Mouse (Mus musculus) left cerebral cortex, postnatal 10 days (tissue): Measurements from ENCODE around the gene Mrgpre. TPM values are rescaled to one million over a fixed set of nuclear protein-coding genes. Genes with fewer than 3 reads are reported as not detected.

ENCODE experiments used
- DNase-seq, 2 experiments: peaks; one replicate each; pipeline ENCODE4 v3.0.0; 2021 to 2022; ENCODE audit warnings: low spot score in 2 of 2, mixed read lengths in 1 of 2; ENCODE audit errors: extremely low spot score in 1 of 2
- intact Hi-C: fragments of 180-260 bp; cut with DNase I; formaldehyde crosslinking; loops from one replicate; pipeline ENCODE4 v1.15.1; 2025
- microRNA-seq: library from miRNA; unstranded; fragments of <30 nt; microRNA quantifications from one replicate; pipeline ENCODE4 v1.2.0, GENCODE M21; 2022
- total RNA-seq, 2 experiments: library from RNA; stranded (reverse); gene quantifications; 2 replicates each; pipeline ENCODE4 v1.2.3; 2021

Gene Mrgpre
- total RNA-seq, 2 experiments from 2014 or later = 11.8 to 12.3 TPM

GRCm38 (mm10) chr7:143751380-143751779 lies 32.9 kb downstream of the Mrgpre start:
- intact Hi-C loops = no loop called here
- DNase-seq = no peak

DNA sequence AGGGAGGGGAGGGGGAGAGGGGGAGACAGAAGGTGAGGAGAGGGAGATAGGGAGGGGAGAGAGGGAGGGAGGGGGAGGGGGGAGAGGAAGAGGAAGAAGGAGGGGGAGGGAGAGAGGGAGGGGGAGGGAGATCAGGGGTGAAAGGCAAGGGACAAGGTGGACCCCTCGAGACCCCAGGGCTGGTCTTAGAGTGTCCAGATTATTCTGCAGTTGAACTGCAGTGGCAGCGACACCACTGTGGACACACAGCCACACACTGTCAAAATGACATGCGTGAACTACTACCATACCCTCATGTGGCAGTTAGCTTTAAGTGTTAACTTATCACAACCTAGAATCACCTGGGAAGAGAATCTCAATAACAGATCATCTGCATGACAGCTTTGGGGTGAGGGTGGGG lies 35.3 kb downstream of the Mrgpre start:
- intact Hi-C loops = loop anchor here (2.0 to 5.0 kb wide), 2 partner anchors 42 to 147 kb away; partner anchors contain the start of gene Cars
- DNase-seq = no peak

GRCm38 (mm10) chr7:143748041-143748868 lies 36.0 kb downstream of the Mrgpre start:
- intact Hi-C loops = loop anchor here (2.0 to 5.0 kb wide), 2 partner anchors 41 to 146 kb away; partner anchors contain the start of gene Cars
- DNase-seq = peak; percentile 80 to 89

DNA sequence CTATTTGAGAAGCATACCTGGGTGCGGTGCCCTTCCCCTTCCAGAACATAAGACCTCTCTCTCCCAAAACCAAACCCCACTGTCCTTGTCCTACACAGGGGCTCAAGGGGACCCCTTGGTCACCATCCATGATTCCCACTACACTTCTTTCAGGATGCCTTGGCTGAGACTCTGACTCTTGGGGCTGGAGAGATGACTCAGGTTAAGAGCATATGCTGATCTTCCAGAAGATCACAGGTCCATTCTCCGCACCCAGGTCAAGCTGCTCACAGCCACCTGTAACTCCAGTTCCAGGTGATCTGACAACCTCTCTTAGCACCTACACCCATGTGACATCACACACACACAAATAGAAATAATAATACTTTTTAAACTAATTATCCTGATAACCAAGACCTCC lies 43.6 kb downstream of the Mrgpre start:
- intact Hi-C loops = no loop called here
- no peak for DNase-seq

DNA sequence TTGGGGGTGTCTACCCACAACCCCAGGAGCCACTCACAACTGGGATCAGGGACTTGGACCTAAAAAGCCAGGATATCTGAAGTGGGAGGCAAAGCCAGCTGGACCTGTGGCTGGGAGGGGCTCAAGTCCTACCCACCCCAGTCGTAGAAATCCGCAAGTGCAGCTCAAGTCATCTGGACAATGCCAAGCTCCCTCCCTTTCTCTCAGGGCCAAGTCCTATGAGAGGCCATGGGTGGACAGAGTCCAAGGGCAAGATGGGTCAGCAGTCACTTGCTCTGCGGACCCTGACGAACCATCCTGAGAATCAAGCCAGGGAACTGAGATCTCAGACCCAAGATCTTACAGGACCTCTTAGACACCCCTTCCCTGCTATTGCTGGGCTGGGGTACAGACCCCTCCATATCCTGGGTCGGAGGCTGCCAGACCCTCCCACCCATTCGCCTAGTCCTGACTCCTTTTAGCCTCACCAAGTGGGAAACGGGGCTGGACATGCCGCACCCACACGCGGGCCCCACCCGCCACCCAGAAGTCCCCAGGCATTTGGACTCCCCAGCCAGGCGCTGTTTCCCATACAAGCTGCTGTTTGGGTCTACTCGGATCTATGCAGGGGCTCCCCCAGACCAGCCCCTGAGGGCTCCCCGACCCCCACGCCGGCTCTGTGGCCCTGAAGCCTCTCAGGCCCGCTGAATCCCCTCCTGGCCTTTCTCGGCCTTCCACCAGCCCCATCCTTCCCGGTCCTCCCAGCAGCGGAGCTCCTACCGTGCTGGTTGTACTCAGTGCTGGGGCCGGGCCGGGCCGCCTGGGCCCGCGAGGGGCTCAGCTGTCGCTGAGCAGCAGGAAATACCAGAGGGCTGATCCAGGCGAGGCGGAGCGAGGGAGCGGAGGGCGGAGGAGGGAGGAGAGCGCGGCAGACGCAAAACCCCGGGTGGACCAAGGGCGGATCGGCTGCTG lies 44.5 kb downstream of the Mrgpre start:
- intact Hi-C loops = no loop called here
- DNase-seq = peak; percentile 72 to 92

GRCm38 (mm10) chr7:143738601-143739006 lies 45.7 kb downstream of the Mrgpre start:
- no peak for DNase-seq
- intact Hi-C loops = no loop called here

DNA sequence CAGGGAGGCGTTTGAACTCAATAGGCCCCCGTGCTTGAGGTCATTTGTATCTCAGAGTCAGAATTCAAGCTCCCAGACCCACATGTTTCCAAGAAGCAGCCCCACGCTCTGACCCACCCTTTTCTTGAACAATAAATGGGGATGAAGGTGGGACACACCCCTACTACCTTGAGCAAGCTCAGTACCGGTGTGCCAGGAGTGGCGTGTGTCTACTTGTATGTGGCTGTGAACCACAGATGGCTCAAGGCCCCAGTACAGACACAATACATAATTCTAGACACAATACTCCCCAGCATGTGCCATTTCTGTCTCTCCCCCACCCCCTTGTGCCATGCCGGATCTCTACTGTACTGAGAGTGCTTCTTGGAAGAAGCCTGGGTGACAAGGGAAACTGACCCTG lies 46.1 kb downstream of the Mrgpre start:
- DNase-seq = no peak
- intact Hi-C loops = no loop called here

GRCm38 (mm10) chr7:143733746-143734145 lies 50.6 kb downstream of the Mrgpre start:
- no peak for DNase-seq

DNA sequence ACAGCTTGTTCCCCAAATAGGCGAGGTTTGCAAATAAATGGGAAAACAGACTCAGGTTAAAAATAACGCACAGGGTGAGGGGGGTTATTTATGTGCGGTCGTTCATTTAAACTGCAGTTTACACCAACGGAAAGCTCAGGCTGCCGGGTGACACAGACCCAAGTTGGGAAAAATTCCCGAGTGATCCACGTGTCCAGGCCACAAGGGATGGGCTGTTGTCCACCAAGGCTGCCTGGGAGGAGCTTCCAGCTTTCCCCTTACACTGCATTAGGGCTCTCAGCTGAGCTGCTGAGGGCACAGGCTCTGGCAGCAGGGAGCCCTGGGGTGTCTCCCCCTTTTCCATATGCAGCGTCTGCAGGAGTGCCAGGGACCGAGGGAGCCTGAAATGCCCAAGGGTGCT lies 54.4 kb downstream of the Mrgpre start:
- intact Hi-C loops = no loop called here

More at GRCm38 (mm10) chr7:143733746-143734145, 50.6 kb downstream of the Mrgpre start:
- intact Hi-C loops = no loop called here

More for the DNA sequence above, 54.4 kb downstream of the Mrgpre start:
- no peak for DNase-seq

Small RNA genes within 50 kb of the gene (microRNA-seq; reads per million reads assigned to microRNA genes)
- not detected for gene Gm22064

Other genes with a start within 250 kb of the Mrgpre start
- 100 to 1,000 TPM; 142 to 147 TPM for gene Nap1l4, start 235.4 kb downstream of the Mrgpre start, total RNA-seq
- gene Cars, start 184.4 kb downstream of the Mrgpre start, total RNA-seq = 10 to 100 TPM; 70.0 to 71.0 TPM
- gene Tnfrsf26, start 155.8 kb downstream of the Mrgpre start, total RNA-seq = under 1 TPM in 1 of 2 experiments, not detected in 1; 0.18 TPM
- gene Tnfrsf22, start 134.8 kb downstream of the Mrgpre start, total RNA-seq = 1 to 10 TPM; 3.4 to 4.8 TPM
- gene Tnfrsf23, start 98.6 kb downstream of the Mrgpre start, total RNA-seq = 1 to 10 TPM in 1 of 2 experiments, under 1 TPM in 1; 0.53 to 1.2 TPM
- gene Osbpl5, start 27.5 kb downstream of the Mrgpre start, total RNA-seq = 10 to 100 TPM; 38.2 to 42.3 TPM
- not detected for gene Mrgprg, start 17.5 kb downstream of the Mrgpre start, total RNA-seq
- 1 to 10 TPM; 4.3 to 5.2 TPM for gene Nadsyn1, start 38.3 kb upstream of the Mrgpre start, total RNA-seq
- gene Dhcr7, start 38.6 kb upstream of the Mrgpre start, total RNA-seq = 10 to 100 TPM; 79.5 to 85.8 TPM
- gene Gm498, start 82.3 kb upstream of the Mrgpre start, total RNA-seq = not detected
- 100 to 1,000 TPM; 162 to 172 TPM for gene Shank2, start 217.4 kb upstream of the Mrgpre start, total RNA-seq